Mouse (Mus musculus): ENCODE measurements around the gene CN725425. TPM values are rescaled to one million over a fixed set of nuclear protein-coding genes. Genes with fewer than 3 reads are reported as not detected.

The CN725425 gene
- not detected for polyA plus RNA-seq (2017; shearing (Covaris generic))

DNA sequence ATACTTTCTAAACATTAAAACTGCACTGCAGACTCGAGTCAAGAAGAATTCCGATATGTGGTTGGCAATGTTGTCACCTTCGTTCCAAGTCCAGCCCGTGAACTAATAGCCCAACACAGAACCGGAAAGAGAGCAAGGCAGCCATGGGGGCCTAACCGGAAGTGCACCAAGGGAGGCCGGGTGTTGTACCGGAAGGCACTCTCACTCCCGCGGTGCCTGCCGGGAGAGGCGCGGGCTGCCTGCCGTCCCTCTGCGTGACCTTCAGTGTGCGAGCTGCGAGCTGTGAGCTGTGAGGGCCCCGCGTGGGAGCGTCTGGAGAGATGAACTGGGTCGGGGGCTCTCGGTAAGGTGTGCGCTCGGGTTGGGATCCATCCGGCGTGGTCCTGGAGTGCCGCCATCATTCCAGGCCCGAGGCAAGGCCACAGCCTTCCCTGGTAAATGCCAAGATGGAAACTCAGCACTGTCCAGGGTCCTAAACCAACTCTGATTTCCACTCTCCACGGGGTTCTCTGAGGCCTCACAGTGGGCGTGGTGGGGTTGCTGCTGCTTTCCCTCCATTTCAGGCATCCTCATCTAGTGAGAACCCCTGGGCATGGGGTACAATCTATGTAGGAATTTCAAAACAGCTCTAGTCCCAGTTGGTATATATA lies at the start of gene CN725425:
Gene CN725425 (plus strand): TSS at position 239 of the 650 bp plus-strand sequence.

DNA sequence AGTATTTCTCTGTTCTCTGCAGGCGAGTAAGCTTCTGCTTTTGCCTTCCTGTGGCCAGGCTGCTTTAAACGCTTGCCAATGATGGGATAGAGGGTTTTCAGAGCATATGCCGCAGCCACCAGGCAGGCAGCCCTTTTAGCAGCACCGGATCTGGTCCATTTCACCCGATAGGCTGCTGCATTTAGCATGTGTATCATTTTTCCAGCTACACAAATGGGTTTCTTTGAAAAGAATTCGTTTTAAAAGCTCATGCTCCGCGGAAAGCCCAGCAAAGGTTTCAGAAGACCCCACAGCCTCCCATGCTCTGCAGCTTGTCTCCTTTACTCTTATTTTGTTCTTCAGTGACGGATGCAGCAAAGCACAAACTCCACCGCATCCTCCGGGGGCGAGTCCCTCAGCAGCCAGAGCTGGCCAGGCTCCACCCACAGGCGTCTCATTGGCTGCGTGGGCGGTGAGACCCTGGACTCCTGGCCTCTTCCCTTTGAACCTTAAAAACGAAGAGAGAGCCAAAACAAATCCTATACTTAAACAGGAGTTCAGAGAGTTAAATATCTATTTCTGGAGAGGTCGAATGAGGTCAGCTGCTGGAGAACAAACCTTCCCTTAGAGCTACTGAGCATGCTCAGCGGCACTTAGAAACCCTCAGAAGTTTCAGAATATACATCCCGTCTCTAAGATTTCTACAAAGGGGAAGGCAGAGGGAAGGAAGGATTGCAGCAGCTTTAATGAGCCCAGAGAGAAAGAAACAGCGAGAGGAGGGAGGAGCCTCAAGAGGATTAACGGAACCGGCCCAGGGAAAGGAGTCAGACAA lies 7.7 kb upstream of the CN725425 start, which contains the start of gene Abcd2:
Gene Abcd2 (minus strand): TSS at position 388 of the 811 bp plus-strand sequence.

Other genes with a start within 250 kb of the CN725425 start
- gene Kif21a, start 149.5 kb upstream of the CN725425 start, polyA plus RNA-seq (2017; shearing (Covaris generic)): not detected
- 0.30 TPM for gene Abcd2, start 7.7 kb upstream of the CN725425 start, polyA plus RNA-seq (2017; shearing (Covaris generic))

Measured in inflammation-experienced regulatory T-cells, adult 16 weeks (primary cell).